Mouse (Mus musculus) heart, postnatal 0 days (tissue): Measurements from ENCODE around the gene Ube2d1. TPM values are rescaled to one million over a fixed set of nuclear protein-coding genes. Genes with fewer than 3 reads are reported as not detected.

ENCODE experiments used
- ATAC-seq: fragments of 200-750 bp; cut with Nextera tagmentation; 2 replicates; pipeline ENCODE4 v1.8.0; 2017; ENCODE audit warnings: low read depth, moderate number of reproducible peaks, moderate library complexity; ENCODE audit not compliant: insufficient read depth
- DNase-seq: peaks from one replicate; pipeline ENCODE4 v3.0.0-alpha.2; 2016; ENCODE audit warnings: low spot score
- H3K27ac ChIP-seq: fragments of 300-500 bp; sonication (generic); 2 replicates; pipeline ENCODE4 v1.5.1; 2014; ENCODE audit warnings: low read depth, mild to moderate bottlenecking
- H3K27me3 ChIP-seq: fragments of 300-500 bp; sonication (generic); 2 replicates; pipeline ENCODE4 v1.6.1; 2014; ENCODE audit warnings: low read length, mixed read lengths; ENCODE audit not compliant: control insufficient read depth, insufficient read depth
- H3K36me3 ChIP-seq: fragments of 300-500 bp; sonication (generic); replicated peaks from 2 replicates; pipeline ENCODE4 v1.6.1; 2014; ENCODE audit warnings: low read length, mixed read lengths; ENCODE audit not compliant: control insufficient read depth, insufficient read depth
- H3K4me1 ChIP-seq: fragments of 300-500 bp; sonication (generic); 2 replicates; pipeline ENCODE4 v1.6.1; 2014; ENCODE audit warnings: antibody characterized with exemption; ENCODE audit not compliant: control insufficient read depth, insufficient read depth
- H3K4me2 ChIP-seq: fragments of 300-500 bp; sonication (generic); 2 replicates; pipeline ENCODE4 v1.6.1; 2014; ENCODE audit warnings: low read depth, mild to moderate bottlenecking, low read length, moderate library complexity
- H3K4me3 ChIP-seq: fragments of 300-500 bp; sonication (generic); 2 replicates; pipeline ENCODE4 v1.5.1; 2014; ENCODE audit warnings: low read depth, low read length
- H3K9ac ChIP-seq: fragments of 300-500 bp; sonication (generic); replicated peaks from 2 replicates; pipeline ENCODE4 v1.6.1; 2014; ENCODE audit warnings: low read depth, low read length, mixed read lengths
- H3K9me3 ChIP-seq: fragments of 300-500 bp; sonication (generic); replicated peaks from 2 replicates; pipeline ENCODE4 v1.6.1; 2016; ENCODE audit warnings: low read length; ENCODE audit not compliant: control insufficient read depth
- CTCF ChIP-seq: IDR thresholded peaks from 2 replicates; pipeline ENCODE4 v1.5.1; 2016; ENCODE audit warnings: antibody characterized with exemption, control low read depth, low read depth
- EP300 ChIP-seq: IDR thresholded peaks from 2 replicates; pipeline ENCODE4 v1.6.1; 2016; ENCODE audit warnings: antibody characterized with exemption, low read depth
- WGBS: fragments of 180-500 bp; shearing (Covaris S2); extraction: QIAGEN DNeasy Blood & Tissue Kit; methylation state at CpG from one replicate; pipeline ENCODE4 v1.1.7; 2014; 5-methylcytosine and 5-hydroxymethylcytosine counted together
- polyA plus RNA-seq: library from polyadenylated mRNA; unstranded; fragments of >200 nt; fragmentation: Nextera tagmentation; extraction: Ambion mirVana; gene quantifications from 2 replicates; pipeline ENCODE4 v1.2.1, GENCODE M21; 2015
- total RNA-seq: library from RNA; depleted of rRNA; stranded (reverse); fragments of >200 nt; gene quantifications from 2 replicates; pipeline ENCODE4 v1.2.3, GENCODE M21; 2014; ENCODE audit warnings: low replicate concordance

Ube2d1 gene
- total and polyA plus RNA-seq, 2 experiments from 2014 or later = 19.6 to 45.3 TPM

- Histone ChIP-seq H3K9me3 (no peaks in the 10 kb centered on the region), H3K27me3 (no peaks in the 10 kb centered on the region), H3K36me3 (peaks cover 13% of the 10 kb centered on the region), H3K4me2 (peak overlapping the region; percentile 25; the same call in 1 of the 2 replicates), H3K27ac (no peak overlapping the region), H3K4me1 (peaks cover 15% of the 10 kb centered on the region), H3K4me3 (peak overlapping the region; percentile 22; the same call in 1 of the 2 replicates), H3K9ac (no peak overlapping the region)
- no peak for TF ChIP-seq EP300
- no peak for TF ChIP-seq CTCF
- ATAC-seq (no peak), DNase-seq (no peak)
- WGBS = 50% methylated on average over 6 of the region's 6 CpGs
Observed at GRCm38 (mm10) chr10:71239479-71240120, 45.5 kb downstream of the Ube2d1 start.

- peak within 1 kb of the TSS; percentile 88 for H3K4me3 ChIP-seq
- H3K9ac ChIP-seq = peak within 1 kb of the TSS; percentile 85
- no peak for TF ChIP-seq EP300
- no peak for TF ChIP-seq CTCF
- peak within 1 kb of the TSS; percentile 92 for H3K4me2 ChIP-seq
- peak within 1 kb of the TSS; percentile 78 for H3K27ac ChIP-seq
- peaks cover 15% of the 10 kb centered on the region for H3K4me1 ChIP-seq
- 3% methylated on average over 7 of the region's 7 CpGs for WGBS
- ATAC-seq (no peak), DNase-seq (no peak)
- no peaks in the 10 kb centered on the region for H3K9me3 ChIP-seq
- H3K36me3 ChIP-seq = peaks cover 25% of the 10 kb centered on the region
- H3K27me3 ChIP-seq = no peaks in the 10 kb centered on the region
Observed at GRCm38 (mm10) chr10:71238240-71238554, 46.9 kb downstream of the Ube2d1 start, which contains the start of gene Tfam. TSS of gene Tfam (minus strand) at chr10:71238280.

GRCm38 (mm10) chr10:71237516-71238239 lies 47.4 kb downstream of the Ube2d1 start:
- peaks cover 30% of the 10 kb centered on the region for H3K36me3 ChIP-seq

DNA sequence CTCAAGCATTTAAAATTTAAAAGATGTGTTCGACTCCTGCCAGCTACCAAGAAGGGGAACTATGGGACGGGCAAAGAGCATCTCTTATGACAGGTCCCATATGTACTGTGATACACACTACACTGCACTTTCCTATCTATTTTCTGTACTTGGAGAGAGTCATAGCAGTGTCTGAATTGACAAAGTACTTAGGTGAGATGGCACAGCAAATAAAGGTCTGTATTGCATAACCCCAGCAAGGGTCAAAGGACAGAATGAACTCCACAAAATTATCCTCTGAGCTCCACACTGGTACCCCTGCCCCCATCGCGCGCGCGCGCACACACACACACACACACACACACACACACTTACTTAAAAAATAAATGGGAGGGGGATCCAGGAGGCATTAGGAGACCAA lies 51.0 kb downstream of the Ube2d1 start:
- Histone ChIP-seq H3K9ac (no peak overlapping the region), H3K4me2 (no peak overlapping the region), H3K27me3 (no peaks in the 10 kb centered on the region), H3K27ac (no peak overlapping the region), H3K4me1 (peaks cover 10% of the 10 kb centered on the region), H3K9me3 (no peaks in the 10 kb centered on the region), H3K4me3 (no peak overlapping the region), H3K36me3 (peaks cover 60% of the 10 kb centered on the region)
- no peak for ATAC-seq
- TF ChIP-seq CTCF = no peak
- TF ChIP-seq EP300 = no peak
- DNase-seq = no peak
- 95% methylated on average over 8 of the region's 8 CpGs for WGBS

More at GRCm38 (mm10) chr10:71237516-71238239, 47.4 kb downstream of the Ube2d1 start:
- Histone ChIP-seq H3K27ac (peak overlapping the region; percentile 78), H3K4me2 (peak overlapping the region; percentile 92), H3K4me3 (peak overlapping the region; percentile 88), H3K9ac (peak overlapping the region; percentile 85), H3K27me3 (no peaks in the 10 kb centered on the region), H3K4me1 (peaks cover 15% of the 10 kb centered on the region), H3K9me3 (no peaks in the 10 kb centered on the region)
- TF ChIP-seq CTCF (peak; percentile 14; the same call in 1 of the 2 replicates), EP300 (peak; percentile 61)
- DNase-seq (peak; percentile 87), ATAC-seq (peak; percentile 100)
- WGBS = 0% methylated on average over 63 of the region's 68 CpGs

DNA sequence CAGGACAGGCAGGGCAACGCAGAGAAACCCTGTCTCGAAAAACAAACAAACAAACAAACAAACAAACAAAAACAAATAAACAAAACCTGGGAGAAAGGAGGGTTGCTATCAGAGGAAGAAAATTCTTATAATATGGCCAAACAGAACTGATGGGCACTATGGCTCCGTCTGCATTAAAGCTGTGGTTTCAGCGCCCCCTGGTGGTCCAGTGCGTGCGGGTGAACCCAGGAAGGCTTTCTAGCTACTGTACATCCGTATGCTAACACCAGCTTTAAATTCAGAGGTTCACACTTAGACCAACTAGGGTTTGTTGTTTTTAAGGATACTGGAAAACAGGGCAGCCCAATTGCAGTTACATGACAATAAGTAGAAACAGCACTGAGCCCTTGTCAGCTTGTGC lies 59.2 kb downstream of the Ube2d1 start:
- Histone ChIP-seq H3K4me3 (no peak overlapping the region), H3K27ac (no peak overlapping the region), H3K4me2 (no peak overlapping the region), H3K27me3 (no peaks in the 10 kb centered on the region), H3K9ac (no peak overlapping the region), H3K36me3 (peaks cover 43% of the 10 kb centered on the region), H3K9me3 (no peaks in the 10 kb centered on the region), H3K4me1 (no peaks in the 10 kb centered on the region)
- WGBS = 32% methylated on average over 7 of the region's 7 CpGs
- DNase-seq (peak; percentile 43), ATAC-seq (no peak)
- TF ChIP-seq CTCF (peak; percentile 83), EP300 (no peak)
